Mouse (Mus musculus) gastrocnemius, postnatal 14 days (tissue): Measurements from ENCODE around the gene Ecm1. TPM values are rescaled to one million over a fixed set of nuclear protein-coding genes. Genes with fewer than 3 reads are reported as not detected.

Experiments used
- DNase-seq: peaks from one replicate; pipeline ENCODE4 v3.0.0; 2021; ENCODE audit warnings: mixed read lengths
- intact Hi-C: fragments of 180-260 bp; cut with DNase I; formaldehyde crosslinking; loops from one replicate; pipeline ENCODE4 v1.15.1; 2025; ENCODE audit warnings: low total_unique reads
- long read RNA-seq, 2 experiments: library from polyadenylated mRNA; stranded (forward); transcript quantifications; one replicate each; pipeline ENCODE4 v2.0.0; 2021
- total RNA-seq, 2 experiments: library from RNA; stranded (reverse); gene quantifications; 2 replicates each; pipeline ENCODE4 v1.2.3; 2021

Ecm1 gene
- 10 to 100 TPM; 16.7 to 18.5 TPM for total RNA-seq
- long read RNA-seq, experiment 1, transcript Ecm1-202 (11 exons, 1,900 nt): major isoform, 14 of 23 reads
- long read RNA-seq, experiment 1, partial matches to known transcripts: 2 of 23 reads
- long read RNA-seq, experiment 1, other reads (novel, unspliced or antisense): 6 of 23 reads
- long read RNA-seq, experiment 2, partial matches to known transcripts: 5 of 17 reads
- long read RNA-seq, experiment 2, other reads (novel, unspliced or antisense): 8 of 17 reads

- intact Hi-C loops: no loop called here
- DNase-seq: peak; percentile 39
These were observed at the start of gene Ecm1 for GRCm38 (mm10) chr3:95739353-95740104. Ecm1 (minus strand) TSS chr3:95739569.

DNA sequence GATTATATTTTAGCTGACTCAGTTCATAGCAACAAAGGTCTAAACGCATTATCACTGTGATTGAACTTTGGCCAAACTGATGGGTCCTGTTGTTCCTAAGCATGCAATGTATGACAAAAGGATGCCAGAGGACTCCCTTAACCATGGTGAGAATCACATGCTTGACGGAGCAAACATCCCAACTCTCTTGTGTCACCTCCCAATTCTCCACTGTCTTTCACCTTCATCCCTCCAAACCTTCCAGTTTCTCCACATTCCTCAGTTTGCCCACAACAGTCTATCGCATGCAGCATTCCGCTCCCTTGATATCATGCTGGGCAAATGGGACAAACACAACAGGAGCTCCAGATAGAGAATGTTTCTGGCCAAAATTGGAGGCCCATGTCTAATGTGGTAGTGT is 46.1 kb upstream of the Ecm1 start:
- intact Hi-C loops: no loop called here
- no peak for DNase-seq

GRCm38 (mm10) chr3:95771985-95772384 is 32.6 kb upstream of the Ecm1 start:
- DNase-seq: no peak
- intact Hi-C loops: loop anchor here (10.0 kb wide), 2 partner anchors 137 to 257 kb away; no protein-coding TSS in a partner anchor

- no peak for DNase-seq
- intact Hi-C loops: no loop called here
These were observed 26.2 kb upstream of the Ecm1 start for GRCm38 (mm10) chr3:95765534-95765933.

GRCm38 (mm10) chr3:95763811-95764210 is 24.4 kb upstream of the Ecm1 start:
- intact Hi-C loops: no loop called here
- no peak for DNase-seq

DNA sequence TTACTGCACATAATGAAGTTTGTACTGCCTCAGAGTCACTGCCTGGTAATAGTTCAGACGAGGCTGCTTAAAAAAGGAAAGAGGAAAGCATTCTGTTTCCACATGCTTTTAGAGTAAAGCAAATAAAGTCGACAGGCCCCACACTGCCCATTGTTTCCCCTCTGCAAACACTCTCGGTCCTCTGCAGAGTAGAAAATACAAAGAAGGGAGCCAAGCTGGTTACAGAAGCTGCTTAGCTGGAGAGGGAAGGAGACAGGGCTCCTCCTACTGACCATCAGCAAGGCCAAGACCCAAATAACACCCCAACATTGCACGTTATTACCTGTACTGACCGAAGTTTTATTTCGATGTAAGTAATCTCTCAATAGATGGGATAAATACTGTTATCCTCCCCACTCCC is 23.6 kb upstream of the Ecm1 start:
- intact Hi-C loops: no loop called here

GRCm38 (mm10) chr3:95761771-95762170 is 22.4 kb upstream of the Ecm1 start:
- DNase-seq: no peak
- intact Hi-C loops: no loop called here

More for the DNA sequence above, 23.6 kb upstream of the Ecm1 start:
- DNase-seq: no peak

DNA sequence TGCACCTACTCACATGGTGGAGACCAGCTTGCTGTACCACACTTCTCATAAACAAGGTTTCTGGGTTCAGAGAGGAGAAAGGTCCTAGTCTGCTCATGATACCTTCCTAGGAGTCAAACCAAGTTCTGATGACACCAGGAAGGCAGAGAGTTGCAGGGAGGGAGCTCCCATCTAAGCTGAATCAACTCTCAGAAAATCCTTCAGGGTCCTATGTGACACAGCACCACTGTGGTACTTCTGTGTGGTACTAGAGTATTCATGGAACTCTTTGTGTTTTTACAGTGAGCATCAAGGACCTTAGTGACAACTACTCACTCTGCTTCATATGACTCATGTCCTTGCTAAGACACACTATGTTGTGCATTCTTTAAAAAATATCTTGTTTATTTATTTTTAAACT is 21.3 kb upstream of the Ecm1 start:
- intact Hi-C loops: no loop called here
- no peak for DNase-seq

GRCm38 (mm10) chr3:95760106-95760505 is 20.7 kb upstream of the Ecm1 start, which contains the start of gene Tars2:
Tars2 (minus strand) TSS chr3:95760206.
- intact Hi-C loops: no loop called here

GRCm38 (mm10) chr3:95758467-95759218 is 19.3 kb upstream of the Ecm1 start:
- intact Hi-C loops: no loop called here
- DNase-seq: no peak

More at GRCm38 (mm10) chr3:95760106-95760505, 20.7 kb upstream of the Ecm1 start, which contains the start of gene Tars2:
- DNase-seq: no peak

DNA sequence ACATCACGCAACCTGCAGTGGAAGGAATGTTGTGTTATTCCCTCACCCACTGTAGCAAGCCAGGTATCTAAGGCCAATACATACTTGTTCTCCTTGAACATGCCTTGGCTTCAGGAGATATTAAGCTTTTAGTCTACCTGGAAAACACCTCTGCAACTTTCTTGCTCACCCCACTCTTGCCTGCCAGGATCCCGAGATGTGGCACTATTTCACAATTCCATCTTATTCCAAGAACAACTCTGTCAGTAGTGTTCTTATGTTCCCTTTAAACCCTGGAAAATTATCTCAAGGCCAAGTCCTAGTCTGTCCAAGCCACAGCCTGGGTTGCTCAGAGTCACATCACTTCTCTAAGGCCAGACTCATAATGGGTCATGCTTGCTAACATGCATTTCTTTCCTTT is 17.4 kb upstream of the Ecm1 start:
- intact Hi-C loops: no loop called here

GRCm38 (mm10) chr3:95754345-95755206 is 15.2 kb upstream of the Ecm1 start:
- DNase-seq: peak; percentile 92
- intact Hi-C loops: no loop called here

More for the DNA sequence above, 17.4 kb upstream of the Ecm1 start:
- DNase-seq: no peak

DNA sequence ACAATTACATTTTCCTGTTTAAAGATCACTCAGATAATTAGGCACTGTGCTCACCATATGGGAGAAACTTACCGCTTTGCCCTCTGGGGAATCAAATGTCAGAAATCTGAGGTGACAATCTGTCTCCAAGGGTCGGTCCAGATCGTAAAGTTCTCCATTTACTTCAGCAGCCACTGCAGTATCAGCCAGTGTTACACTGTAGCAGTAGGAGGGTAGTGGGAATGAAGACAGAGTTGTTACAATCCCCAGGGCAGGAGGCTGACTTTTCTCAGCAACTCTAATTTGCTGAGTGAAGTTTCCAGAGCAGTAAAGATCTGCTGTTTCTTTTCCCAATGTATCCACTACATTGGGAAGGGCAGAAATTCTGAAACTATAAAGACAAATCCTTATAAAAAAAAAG is 13.6 kb upstream of the Ecm1 start:
- DNase-seq: no peak
- intact Hi-C loops: no loop called here

DNA sequence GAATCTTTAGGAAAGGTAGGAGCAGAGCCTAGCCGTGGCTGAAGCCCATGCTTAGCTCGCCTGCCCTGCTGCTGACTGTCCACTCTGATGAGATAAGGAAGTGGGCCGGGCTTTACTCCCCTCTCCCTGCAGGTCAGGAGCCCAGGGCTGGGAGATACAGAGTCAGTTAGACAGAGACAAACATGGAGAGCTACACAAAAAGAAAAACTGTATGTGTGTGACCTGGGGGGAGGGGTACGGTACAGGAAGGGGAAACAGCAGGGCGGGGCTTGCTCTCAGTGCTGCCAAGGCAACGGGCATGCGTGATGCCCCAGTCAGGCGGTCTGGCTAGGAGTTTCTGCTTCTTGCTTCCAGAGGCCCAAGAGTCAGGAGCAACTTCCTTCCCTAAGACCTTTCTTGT is 1.0 kb upstream of the Ecm1 start:
- intact Hi-C loops: no loop called here
- peak; percentile 42 for DNase-seq

DNA sequence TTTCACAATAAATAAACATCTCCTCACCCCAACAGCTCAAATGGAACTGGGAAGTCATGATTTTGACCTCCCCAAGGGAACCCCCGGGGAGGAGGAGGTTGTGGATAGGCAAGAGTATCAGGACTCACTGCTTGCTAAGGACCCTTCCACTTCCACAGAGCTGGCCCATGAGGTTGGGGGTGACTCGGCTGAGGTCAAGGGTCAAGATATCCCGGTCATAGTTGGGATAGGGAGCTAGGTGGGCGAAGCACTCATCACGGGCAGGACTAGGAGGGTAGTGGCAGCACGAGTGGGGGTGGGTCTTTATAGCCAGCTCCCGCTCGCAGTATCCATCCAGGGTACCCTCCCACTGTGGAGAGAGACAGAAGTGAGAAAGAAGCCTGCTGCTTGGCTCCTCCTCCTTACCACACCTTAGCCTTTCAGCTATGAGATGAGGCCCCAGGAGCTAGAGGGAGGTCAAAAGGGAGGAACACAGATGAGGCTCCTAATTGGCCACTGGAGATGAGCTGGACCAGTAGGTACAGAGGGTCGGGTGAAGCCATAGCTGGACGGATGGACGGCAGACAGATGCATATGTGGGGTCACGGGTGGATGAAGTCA is 4.2 kb downstream of the Ecm1 start:
- intact Hi-C loops: no loop called here
- no peak for DNase-seq

GRCm38 (mm10) chr3:95734092-95734702 is 5.2 kb downstream of the Ecm1 start:
- peak; percentile 61 for DNase-seq
- intact Hi-C loops: no loop called here

DNA sequence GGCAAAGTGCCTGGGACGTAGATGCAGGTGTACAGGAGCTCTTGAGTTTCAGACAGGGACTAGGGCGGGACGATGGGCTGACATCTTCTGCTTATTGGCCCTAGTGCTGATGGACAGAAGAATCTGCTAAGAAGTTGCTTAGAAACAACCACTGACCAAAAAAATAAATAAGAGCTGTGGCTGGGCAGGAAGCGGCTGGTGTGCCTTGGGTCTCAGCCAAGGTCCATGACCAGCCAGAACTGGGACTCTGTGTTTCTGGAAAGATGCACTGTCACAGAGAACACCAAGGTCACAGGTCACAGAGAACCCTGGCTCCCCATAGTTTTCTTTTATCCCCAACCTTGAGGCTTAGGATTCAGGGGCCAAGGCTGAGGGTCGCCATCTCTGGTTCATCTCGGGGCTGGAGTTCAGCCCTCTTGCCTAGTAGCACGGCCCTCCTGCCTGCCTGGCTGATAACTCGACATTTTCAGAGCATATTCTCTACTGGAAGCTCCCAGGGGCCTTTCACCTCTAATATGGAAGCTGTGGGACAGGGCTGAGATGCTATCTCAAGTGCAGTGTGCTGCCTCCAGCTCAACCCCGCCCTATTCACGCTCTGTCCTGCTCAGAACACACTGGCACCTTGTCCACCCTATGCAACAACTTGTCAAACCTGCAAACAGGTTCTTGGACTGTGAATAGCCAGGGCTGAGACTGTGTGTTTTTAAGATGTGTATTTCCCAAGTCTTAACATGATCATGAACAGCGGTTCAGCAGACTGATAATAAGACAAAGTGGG is 6.4 kb downstream of the Ecm1 start:
- intact Hi-C loops: no loop called here
- DNase-seq: no peak

DNA sequence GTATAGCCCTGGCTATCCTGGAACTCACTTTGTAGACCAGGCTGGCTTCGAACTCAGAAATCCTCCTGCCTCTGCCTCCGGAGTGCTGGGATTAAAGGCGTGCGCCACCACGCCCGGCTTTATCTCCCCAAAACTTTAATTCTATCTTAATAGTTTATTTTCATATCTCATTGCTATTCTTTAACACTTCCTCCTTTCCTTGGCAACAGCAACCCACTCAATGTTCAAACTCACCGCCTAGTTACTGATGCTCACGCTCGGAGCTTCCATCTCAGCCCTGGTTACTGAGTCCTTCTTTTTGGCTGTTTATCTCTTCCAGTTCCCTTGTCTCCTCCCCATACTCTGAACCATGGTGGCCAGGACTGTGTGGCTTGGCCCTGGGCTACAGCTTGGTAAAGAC is 7.1 kb downstream of the Ecm1 start:
- intact Hi-C loops: no loop called here

More for the DNA sequence above, 7.1 kb downstream of the Ecm1 start:
- no peak for DNase-seq
